Mouse (Mus musculus) thymus, postnatal 36 days (tissue): ENCODE measurements around the gene Prkcb.

Experiments
- DNase-seq, 2 experiments: peaks; one replicate each; pipeline ENCODE4 v3.0.0; 2022; ENCODE audit warnings: mixed read lengths in 2 of 2

The Prkcb gene

GRCm38 (mm10) chr7:122556575-122557140, 268.1 kb downstream of the Prkcb start:
- no peak for DNase-seq

GRCm38 (mm10) chr7:122558085-122558811, 269.7 kb downstream of the Prkcb start:
- no peak for DNase-seq

- no peak for DNase-seq
Observed at GRCm38 (mm10) chr7:122558912-122559311, 270.4 kb downstream of the Prkcb start.

DNA sequence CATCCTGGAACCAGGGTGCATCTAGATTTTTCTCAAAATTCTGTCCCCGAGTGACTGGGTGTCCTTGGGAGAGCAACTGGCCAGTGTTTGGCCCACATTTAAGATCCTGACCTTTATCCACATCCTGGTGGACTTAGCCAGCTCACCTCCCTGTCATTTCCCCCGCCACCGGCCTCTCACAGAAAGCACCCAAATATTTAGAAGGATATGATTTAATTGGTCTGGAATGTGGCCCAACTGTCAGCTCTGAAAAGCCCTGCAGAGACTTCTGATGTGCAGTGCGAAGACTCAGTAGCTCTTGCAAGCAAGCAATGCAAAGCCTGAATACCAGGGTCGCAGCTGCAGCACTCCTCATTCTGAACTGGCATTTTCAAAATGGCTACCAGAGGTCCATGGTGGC, 274.0 kb downstream of the Prkcb start:
- DNase-seq = no peak

DNA sequence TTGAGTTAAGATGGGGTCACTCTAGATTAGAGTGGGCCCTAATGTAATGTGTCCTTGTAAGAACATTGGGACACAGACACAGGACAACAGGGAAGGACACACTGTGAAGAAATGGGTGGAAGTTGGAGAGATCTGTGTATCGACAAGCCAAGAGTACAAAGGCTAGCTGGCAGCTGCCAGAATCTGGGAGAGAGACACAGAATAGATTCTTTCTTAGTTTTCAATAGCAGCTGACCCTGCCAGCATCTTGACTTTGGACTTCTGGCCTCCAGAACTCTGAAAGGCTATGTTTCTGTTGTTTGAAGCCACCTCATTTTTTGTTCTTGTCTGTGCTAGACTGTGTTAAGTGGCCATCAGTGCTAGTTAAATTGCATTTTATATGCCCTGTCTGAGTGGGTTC, 276.8 kb downstream of the Prkcb start:
- no peak for DNase-seq

DNA sequence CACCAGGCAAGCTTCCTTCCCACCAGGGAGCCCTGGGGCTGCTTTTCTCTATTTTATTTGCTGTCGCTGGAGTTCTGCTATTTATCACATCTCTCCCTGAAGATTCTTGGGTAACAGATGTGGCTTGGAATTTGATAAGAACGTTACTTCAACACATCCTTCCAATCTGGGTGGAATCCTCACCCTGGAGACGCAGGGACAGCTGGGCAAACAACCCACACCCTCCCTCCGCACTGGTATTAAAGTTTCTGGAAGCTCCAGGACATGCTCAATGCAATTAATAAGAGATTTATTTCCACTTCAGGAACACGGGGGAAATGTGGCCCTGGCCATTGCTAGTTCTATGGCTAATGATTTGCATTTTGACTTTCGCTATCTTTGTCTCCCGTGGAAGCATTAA, 277.5 kb downstream of the Prkcb start:
- no peak for DNase-seq

DNA sequence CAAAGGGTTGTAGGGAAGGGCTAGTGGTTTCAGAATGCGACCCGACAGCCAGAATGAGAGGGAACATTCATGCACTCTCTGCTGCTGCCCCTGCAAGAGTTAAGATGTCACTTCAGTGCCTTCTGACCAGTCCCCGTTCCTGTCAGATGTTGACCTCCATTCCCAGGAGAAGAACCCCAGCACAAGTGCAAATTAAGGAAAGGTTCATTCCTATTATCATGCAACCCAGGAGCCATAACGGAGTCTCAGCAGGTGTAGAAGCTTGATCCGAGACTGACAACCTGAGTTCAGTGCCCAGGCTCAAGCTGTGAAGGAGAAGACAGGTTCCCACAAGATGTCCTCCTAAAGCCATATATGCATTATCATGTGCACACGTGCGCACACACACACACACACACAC, 280.2 kb downstream of the Prkcb start:
- DNase-seq = no peak

GRCm38 (mm10) chr7:122570407-122570806, 281.9 kb downstream of the Prkcb start:
- no peak for DNase-seq

- DNase-seq = no peak
Observed at GRCm38 (mm10) chr7:122573101-122573635, 284.6 kb downstream of the Prkcb start.

DNA sequence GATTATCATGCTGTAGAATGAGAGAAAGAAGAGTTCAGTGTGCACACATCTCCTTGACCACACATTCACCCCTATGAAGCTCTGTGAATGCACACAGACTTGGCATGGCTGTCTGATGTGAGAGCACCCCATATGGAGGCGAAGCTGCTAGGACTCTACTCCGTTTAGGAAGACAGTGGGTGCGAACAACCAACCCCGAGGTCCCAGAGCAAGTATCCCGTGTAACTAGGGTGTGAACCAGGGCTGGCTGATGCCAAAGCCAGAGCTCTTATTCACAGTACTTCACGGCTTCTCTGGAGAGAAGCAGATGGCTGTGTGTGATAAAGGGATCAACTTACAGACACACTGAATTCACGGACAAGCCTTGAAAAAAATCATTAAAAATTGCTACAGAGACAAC, 285.9 kb downstream of the Prkcb start:
- DNase-seq = no peak

- DNase-seq = no peak
Observed at GRCm38 (mm10) chr7:122575056-122575455, 286.5 kb downstream of the Prkcb start.

DNA sequence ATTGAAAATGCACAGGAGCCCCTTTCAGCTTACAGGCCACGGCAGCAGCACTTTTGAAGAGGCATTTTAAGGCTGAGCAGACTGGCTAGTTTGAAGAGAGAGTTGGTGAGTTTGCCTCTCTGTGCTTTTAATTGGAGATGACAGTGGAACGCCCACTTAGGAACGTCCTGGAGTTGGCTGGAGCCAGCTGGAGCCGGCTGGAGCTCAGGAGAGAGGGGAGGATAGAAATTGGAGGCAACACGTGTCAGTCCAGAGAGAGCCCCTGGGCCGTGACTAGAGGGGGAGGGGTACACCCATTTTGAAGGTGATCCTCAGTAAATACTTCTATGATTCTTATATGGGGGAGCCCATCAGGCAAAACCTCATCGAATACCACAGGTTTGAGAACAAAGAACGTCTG, 287.0 kb downstream of the Prkcb start:
- no peak for DNase-seq

DNA sequence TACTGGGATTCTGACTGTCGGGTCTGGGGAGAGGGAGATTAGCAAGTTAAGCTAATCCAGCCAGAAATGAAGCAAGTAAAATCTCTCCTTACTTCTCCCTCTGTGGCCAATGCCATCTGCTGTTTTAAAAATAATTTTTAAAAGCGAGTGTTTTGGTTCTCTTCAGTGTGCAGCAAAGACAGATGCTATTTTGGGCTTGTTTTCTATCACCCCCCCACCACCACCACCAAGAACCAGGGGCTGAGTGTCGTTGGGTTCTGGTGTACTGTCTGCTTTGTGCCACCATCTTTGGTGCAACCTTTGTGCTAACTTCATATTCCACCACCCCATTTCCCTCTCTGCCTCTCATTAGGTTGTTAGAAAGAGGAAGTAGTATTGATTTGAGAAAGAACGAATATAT, 289.0 kb downstream of the Prkcb start:
- no peak for DNase-seq

DNA sequence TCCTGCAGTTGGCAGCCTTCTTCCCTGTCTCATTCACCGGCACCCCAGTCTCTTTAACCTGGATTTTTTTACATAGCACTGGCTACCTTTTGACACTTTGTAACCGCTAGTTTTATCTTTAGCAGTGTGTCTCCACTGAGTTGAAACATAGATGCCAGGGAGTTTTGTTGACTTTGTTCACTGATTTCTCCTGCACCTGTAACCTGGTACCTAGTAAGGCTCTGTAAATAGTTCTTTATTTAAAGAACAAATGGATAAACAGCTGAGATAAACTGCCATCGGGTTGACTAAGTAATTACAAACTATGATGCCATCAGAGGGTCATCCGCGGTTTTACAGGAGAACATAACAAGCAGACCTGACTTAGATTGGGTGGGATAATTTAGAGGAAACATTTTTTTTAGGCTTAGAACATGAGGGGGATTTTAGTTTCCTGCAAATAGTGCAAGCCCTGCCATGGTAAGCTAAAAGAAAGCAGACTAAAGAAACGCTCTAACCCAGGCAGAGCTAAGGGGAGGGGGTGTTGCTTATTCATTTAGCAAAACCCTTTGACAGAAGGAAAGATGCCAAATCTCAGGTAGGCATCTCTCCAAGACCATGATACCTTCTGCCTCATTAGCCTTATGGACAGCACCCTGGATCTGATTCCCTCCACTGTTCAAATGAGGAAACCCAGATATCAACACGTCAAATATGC, 291.1 kb downstream of the Prkcb start:
- DNase-seq = no peak

DNA sequence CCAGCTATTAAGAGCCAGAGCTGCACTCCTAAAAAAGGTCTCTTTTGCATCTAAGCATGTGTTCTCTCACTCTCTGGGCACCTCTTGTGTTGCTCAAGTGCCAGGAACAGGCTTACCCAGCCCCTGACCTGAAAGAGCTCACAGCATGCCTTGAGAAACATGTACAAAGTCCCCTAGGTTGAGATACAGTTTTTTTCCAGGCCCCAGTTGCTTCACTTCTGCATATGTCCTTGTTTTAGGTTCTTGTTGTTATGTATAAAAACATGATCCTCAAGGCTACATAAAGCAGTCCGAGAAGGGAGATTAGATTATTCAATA, 291.6 kb downstream of the Prkcb start:
- no peak for DNase-seq

- DNase-seq = no peak
Observed at GRCm38 (mm10) chr7:122584421-122585151, 296.0 kb downstream of the Prkcb start.

DNA sequence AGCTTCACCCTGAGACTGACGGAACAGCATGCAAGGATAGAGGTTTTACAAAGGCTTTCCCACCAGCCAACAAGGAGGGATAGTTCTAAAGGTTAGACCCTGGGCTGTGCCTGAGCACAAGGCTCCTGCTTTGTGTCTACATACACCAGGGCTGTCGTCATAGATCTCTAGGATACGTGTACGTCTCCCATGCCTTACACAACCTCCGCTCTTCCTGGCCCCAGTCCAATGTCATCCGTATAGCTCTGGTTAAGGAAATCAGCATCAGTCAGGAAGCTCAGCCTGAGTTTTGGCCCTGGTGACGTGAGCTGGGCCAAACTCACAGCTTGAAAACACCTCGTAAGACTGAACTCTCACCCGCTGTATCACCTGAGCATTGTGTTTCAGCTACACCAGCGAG, 307.3 kb downstream of the Prkcb start:
- DNase-seq = no peak

DNA sequence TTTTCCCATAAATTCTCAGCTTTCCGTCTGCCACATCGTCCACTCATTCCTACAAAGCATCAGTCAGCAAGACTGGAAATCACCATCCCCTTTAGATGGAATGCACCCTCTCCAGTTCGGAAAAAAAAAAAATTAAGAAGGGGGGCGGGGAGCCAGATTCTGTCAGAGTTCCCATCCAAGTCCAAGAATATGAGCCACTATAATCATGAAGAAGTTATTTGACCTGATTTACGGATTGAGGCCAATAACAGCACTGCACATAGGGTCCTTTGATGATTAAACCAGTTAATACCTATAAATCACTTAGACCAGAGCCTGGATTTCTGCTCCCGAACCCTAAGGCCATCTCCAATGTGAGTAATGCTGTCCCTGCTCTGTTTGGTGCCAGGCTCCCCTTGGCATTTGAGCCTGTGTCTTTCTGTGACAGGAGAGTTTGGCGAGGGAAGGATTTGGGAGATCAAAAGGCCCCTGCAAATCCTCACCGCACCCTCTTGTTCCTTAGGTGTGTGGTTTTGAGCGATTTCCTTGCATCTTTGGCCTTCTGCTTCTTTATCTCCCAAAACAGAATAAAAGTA, 308.1 kb downstream of the Prkcb start:
- no peak for DNase-seq

- DNase-seq = no peak
Observed at GRCm38 (mm10) chr7:122597313-122597712, 308.8 kb downstream of the Prkcb start.

DNA sequence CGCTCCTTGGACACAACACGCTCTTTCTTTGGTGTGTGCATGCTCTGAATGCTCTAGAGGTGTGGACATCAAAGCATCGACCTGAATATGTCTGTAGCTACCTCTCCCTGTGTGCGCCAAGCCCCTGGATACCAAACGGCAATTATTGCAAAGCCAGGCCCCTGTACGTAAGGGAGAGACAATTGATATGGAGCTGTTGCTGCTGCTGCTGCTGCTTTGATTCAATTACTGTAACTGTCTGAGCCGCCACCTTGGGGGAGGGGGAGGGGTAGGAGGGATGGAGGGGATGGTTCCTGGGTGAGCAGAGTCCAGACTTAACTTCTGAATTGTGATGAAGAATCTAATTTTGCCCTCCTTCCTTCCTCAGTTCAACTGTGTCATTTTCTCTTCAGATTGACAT, 312.3 kb downstream of the Prkcb start:
- no peak for DNase-seq

DNA sequence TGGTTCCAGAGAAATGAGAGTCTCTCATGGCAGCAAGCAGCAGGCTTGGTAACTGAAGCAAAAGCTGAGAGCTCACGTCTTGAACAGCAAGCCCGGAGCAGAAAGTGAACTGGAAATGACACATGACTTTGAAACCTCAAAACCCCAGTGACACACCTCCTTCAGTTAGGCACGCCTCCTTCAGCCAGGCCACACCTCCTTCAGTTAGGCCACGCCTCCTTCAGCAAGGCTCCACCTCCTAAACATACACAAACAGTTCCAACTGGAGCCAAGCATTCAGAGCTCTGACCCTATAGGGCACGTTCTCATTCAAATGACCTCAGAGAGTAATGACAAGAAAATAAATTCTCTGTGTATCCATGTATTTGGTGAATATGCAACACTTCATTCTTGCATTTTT, 316.5 kb downstream of the Prkcb start:
- peak; percentile 4 to 16 for DNase-seq

- DNase-seq = no peak
Observed at GRCm38 (mm10) chr7:122609420-122609819, 320.9 kb downstream of the Prkcb start.

DNA sequence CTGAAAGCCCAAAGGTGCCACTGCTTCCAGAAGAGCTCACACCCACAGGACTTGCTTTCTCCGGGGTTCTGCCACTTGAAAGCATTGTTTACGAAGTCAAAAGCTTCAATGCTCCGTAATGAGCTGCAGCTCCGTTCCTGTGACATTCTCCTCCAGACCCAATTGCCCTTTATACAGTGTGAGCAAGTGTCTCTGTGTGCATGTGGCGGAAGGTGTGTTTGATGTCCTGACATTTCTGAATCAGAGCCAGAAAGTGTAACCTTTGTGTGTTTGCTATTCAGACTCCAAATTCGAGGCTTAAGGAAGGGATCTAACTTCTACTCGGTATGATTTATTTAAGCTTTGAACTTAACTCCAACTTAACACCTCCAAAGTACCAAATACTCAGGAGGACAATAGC, 321.6 kb downstream of the Prkcb start:
- no peak for DNase-seq
